Mouse (Mus musculus): ENCODE measurements at regions not wholly inside any gene's neighbourhood (a gene's known extent, or its start where the extent isn't known, plus 50 kb on each side); places are given as distances from the start of the nearest gene placed in this dataset.
"Not testable (repeated sequence)": the region's sequence is repeated elsewhere in the genome, so short reads cannot be mapped to it uniquely, and the experiment has no call there.

DNA sequence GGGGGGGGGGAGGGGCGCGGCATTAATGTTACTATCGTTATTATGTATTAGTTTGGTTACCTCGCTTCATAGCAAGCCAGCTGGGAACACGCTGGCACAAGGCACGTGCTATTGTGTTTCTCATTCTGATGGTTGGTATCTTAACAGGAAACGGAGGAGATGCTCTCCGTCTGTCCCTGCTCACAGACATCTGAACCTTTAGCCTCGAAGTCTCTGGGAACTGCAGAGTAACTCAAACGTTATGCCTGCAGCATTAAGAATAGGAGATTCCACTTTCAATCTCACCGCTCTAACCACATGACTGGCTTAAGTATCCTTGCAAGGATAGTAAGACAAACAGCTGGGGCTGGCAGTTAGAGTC lies 80.0 kb downstream of the Nfkbiz start:
- DNase-seq (ENCODE audit: low read depth) = no peak

- no peak for DNase-seq (ENCODE audit: low read depth)
Observed at GRCm38 (mm10) chr16:55757952-55758706, 80.6 kb downstream of the Nfkbiz start.

DNA sequence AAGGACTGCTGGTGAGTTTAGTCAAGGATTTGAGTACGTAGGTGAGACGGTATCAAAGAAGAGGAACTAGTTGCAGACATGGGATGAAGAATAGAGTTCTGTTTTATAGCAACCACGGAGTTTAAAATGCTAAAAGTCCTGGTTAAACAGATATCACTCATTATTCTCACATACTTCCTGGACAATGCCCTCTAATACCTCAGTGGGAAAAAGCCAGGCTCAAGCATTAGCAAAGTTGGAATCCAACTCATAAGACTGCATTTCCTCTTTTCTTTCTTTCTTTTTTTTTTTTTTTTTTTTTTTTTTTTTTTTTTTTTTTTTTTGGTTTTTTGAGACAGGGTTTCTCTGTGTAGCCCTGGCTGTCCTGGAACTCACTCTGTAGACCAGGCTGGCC lies 81.3 kb downstream of the Nfkbiz start:
- DNase-seq (ENCODE audit: low read depth) = not testable (repeated sequence)

GRCm38 (mm10) chr16:55756764-55757421 lies 81.8 kb downstream of the Nfkbiz start:
- DNase-seq (ENCODE audit: low read depth) = no peak

- no peak for DNase-seq (ENCODE audit: low read depth)
Observed at GRCm38 (mm10) chr16:55755309-55755832, 83.3 kb downstream of the Nfkbiz start.

DNA sequence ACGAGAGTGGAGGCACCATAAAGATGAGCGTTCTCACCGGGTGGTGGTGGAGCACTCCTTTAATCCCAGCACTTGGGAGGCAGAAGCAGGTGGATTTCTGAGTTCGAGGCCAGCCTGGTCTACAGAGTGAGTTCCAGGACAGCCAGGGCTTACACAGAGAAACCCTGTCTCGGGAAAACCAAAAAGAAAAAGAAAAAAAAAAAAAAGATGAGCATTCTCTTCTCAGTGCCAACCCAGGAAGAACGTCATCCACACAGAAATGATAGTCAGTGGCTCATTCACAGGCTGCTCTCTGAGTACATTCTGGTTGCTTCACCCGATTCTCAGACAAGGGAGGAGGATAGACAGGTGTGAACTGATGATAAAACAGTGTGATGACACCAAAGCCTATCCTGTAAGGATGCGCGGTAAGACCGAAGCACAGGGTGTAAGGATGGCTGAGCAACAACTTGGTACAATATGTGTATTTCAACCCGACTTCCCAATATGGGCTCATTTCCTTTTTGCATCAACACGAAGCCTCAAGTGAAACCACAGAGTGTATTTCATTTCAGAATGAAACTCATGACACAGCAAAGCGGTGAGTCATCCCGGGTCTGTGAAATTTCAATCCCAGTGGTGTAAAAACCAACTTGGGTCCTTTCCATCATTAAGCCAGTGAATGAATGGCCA lies 84.5 kb downstream of the Nfkbiz start:
- no peak for DNase-seq (ENCODE audit: low read depth)

DNA sequence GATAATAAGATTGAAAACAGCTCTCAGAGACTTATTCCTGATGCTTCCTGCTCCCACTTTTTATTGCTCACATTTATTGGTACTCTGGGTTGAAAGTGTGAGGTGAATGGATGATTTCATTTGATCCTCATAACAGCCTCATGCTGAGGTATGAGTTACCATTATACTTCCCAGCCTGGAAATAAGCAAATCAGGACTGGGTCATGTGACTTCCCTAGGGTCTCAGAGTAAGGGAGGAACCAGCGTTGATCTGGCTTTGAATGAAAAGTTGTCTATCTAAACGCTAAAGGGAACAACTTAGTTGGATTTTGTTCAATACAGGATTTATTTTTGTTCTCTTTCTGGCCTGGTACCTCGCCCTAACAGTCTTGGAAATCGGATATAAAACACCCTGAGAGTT lies 85.3 kb downstream of the Nfkbiz start:
- no peak for DNase-seq (ENCODE audit: low read depth)

DNA sequence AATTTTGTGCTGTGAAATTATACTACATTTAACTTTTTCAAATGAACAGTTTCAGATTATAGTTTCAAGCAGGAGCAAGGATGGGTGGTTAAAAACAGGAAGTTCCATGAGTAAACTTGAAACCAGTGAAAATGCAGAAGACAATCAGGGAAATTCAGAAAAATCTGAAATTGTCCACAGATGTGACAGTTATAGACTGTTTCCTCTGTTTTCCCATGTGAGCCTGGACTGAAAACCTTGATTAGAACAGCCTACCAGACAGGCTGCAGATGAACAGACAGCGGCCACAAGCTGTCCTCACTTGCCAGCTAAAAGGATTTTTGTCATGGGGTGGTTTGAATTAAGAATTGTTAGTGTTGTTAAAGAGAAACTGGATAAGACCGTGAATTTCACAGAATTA lies 91.4 kb downstream of the Nfkbiz start:
- no peak for DNase-seq (ENCODE audit: low read depth)

DNA sequence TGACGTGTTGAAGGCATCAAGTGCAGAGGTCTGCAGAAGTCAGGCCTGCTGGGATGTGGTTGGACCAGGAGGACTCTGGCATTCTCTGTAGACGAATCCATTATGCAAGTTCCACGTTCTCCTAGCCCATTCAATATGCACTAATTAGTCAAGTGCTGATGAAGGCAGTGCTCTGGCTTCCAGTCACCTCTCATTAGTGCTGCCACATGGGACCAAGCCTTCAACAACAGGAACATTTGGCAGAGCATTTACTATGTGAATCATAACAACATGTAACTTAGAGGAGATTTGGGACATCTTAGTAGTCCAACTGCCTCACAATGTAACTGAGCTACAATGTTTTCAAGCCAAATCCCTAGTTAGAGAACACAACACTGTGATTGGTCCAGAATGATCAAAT lies 92.5 kb downstream of the Nfkbiz start:
- no peak for DNase-seq (ENCODE audit: low read depth)

GRCm38 (mm10) chr16:55745094-55745493 lies 93.6 kb downstream of the Nfkbiz start:
- DNase-seq (ENCODE audit: low read depth) = no peak

- DNase-seq (ENCODE audit: low read depth) = no peak
Observed at GRCm38 (mm10) chr16:55741099-55741863, 97.4 kb downstream of the Nfkbiz start.

DNA sequence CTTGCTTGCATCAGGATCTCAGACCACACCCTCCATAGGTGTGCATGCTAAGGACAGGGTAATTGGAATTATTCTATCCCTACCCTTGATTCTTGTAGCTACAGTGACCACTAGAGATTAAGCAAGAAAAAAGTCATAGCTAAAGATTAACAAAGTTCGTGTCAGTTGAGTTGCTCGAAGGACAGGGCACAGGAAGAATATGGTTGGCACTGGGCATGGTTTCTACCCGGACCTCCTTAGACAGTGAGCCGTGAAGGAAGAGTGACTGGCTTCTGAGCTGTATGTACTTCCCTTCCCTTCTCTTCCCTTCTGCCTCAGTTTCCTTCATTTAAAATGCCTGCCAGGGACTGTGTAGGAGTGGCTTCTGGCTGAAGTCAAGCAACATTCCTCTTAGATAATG lies 100.0 kb downstream of the Nfkbiz start:
- DNase-seq (ENCODE audit: low read depth) = no peak

- no peak for DNase-seq (ENCODE audit: low read depth)
Observed at GRCm38 (mm10) chr16:55735476-55735968, 103.2 kb downstream of the Nfkbiz start.

DNA sequence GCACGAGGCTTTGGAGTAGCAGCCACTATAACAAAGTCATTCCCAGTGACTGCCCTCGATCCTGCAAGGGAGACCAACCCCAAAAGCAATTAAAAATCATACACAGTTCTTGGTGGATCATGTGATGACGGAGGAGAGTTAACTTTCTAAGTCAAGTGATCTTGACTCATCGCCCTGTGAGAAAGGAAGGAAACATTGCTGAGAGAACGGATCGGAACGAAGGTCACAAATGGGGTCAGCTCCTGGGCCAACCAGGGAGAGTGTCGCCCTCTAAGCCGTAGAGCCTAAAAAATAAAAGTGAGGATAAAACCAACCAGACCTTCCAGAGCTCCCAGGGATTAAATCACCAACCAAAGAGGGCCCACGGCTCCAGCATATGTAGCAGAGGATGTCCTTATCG lies 104.4 kb downstream of the Nfkbiz start:
- no peak for DNase-seq (ENCODE audit: low read depth)

GRCm38 (mm10) chr16:55733751-55734150 lies 104.9 kb downstream of the Nfkbiz start:
- DNase-seq (ENCODE audit: low read depth) = peak; percentile 90

DNA sequence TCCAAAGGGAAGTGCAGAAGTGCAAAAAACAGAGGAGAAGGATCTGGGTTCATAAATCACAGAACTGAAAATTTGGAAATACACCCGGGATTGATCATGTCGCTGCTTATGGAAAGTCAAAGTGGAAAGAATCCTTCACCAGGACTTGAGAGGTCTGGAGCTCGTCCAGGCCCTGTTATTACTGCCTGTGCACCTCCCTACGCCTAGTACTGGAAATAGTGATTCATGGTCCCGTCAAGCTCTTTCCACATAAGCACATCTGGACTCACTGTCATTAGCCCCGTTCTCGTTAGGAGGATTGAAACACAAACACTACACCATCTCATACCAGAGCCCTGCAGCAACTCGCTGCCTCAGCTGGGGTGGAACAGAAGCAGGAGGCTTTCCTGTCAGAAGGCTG lies 107.7 kb downstream of the Nfkbiz start:
- DNase-seq (ENCODE audit: low read depth) = peak; percentile 19

GRCm38 (mm10) chr16:55726538-55726937 lies 112.2 kb downstream of the Nfkbiz start:
- DNase-seq (ENCODE audit: low read depth) = no peak

GRCm38 (mm10) chr16:55720430-55720829 lies 118.3 kb downstream of the Nfkbiz start:
- DNase-seq (ENCODE audit: low read depth) = no peak

GRCm38 (mm10) chr16:55710017-55710416 lies 128.7 kb downstream of the Nfkbiz start:
- DNase-seq (ENCODE audit: low read depth) = no peak

- no peak for DNase-seq (ENCODE audit: low read depth)
Observed at GRCm38 (mm10) chr16:55706502-55706901, 132.2 kb downstream of the Nfkbiz start.

DNA sequence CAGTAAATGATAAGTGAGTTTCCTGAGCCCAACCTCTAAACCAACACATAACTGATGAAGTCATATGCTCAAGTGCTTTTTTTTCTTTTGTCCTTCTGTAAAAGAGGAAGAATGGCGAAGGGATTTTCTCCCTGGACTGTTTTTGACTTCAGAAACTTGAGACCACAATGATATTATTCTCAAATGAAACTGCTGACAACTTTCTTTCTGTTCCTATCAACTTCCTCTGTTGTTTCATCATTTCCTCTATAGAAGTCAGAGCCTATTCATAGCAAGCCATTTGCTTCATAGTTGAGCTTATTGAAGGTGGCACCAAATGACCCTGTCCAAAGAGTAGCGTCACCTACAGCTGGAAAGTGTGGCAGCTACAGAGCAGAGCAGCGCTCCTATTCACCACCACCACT lies 140.2 kb downstream of the Nfkbiz start:
- DNase-seq (ENCODE audit: low read depth) = no peak

- no peak for DNase-seq (ENCODE audit: low read depth)
Observed at GRCm38 (mm10) chr16:55691069-55691468, 147.6 kb downstream of the Nfkbiz start.
